Mouse (Mus musculus) heart, adult 8-10 months (tissue): ENCODE results near the gene Ctsw. TPM values are rescaled to one million over a fixed set of nuclear protein-coding genes. Genes with fewer than 3 reads are reported as not detected.
"Not testable (repeated sequence)": the region's sequence is repeated elsewhere in the genome, so short reads cannot be mapped to it uniquely, and the experiment has no call there.

Experiments
- DNase-seq: peaks from one replicate; pipeline ENCODE4 v3.0.0; 2022; ENCODE audit warnings: low spot score
- total RNA-seq, 4 experiments: library from RNA; stranded (reverse); gene quantifications; 2 replicates each; pipeline ENCODE4 v1.2.4; 2022

Ctsw gene
- total RNA-seq = under 1 TPM in 3 of 4 experiments, not detected in 1; 0.29 to 0.38 (median 0.37) TPM

- no peak for DNase-seq
Observed at GRCm38 (mm10) chr19:5468374-5468773, at the start of gene Ctsw. TSS of gene Ctsw (minus strand) at chr19:5468507.

- no peak for DNase-seq
Observed at GRCm38 (mm10) chr19:5516906-5517505, 48.7 kb upstream of the Ctsw start.

GRCm38 (mm10) chr19:5515840-5516777 lies 47.8 kb upstream of the Ctsw start:
- DNase-seq = no peak

DNA sequence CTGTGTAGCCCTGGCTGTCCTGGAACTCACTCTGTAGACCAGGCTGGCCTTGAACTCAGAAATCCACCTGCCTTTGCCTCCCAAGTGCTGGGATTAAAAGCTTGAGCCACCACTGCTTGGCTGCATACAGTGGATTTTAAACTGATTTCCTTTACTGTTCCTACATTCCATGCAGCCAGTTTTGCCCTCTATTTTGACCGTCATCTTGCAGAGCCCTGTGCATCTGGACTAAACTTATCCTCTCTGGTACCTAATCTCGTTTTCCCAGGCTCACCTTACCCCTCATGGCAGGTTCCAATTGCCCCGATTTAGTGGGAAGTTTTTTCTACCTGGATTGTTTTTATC lies 44.7 kb upstream of the Ctsw start:
- DNase-seq = no peak

- DNase-seq = no peak
Observed at GRCm38 (mm10) chr19:5512091-5513004, 44.0 kb upstream of the Ctsw start.

GRCm38 (mm10) chr19:5511074-5511632 lies 42.8 kb upstream of the Ctsw start:
- DNase-seq = no peak

GRCm38 (mm10) chr19:5510031-5511026 lies 42.0 kb upstream of the Ctsw start, which contains the start of gene Snx32:
TSS of gene Snx32 (minus strand) at chr19:5510538.
- DNase-seq = peak; percentile 99

DNA sequence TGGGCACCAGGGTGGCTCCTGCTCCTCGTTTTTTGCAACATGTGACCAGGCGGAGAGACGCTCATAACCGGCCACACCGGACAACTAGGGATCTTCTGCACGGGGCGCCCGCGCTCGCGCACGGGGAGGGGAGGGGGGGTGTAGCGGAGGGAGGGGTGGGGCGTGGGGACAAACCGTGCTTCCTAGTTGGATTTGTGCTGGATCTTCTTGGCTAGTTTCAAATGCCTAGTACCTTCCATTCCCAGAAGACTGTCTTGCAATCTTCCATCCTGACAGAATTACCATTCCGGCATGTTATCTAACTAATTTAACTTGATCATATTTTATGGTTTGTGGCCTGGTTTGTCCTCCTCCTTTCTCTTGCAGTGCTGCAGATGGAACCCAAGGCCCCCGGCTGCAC lies 35.4 kb upstream of the Ctsw start, which contains the start of gene 1700020D05Rik:
Gene 1700020D05Rik, minus strand, starts transcription at position 101 of the 400 bp plus-strand sequence.
- no peak for DNase-seq

- no peak for DNase-seq
Observed at GRCm38 (mm10) chr19:5500330-5500875, 32.1 kb upstream of the Ctsw start.

DNA sequence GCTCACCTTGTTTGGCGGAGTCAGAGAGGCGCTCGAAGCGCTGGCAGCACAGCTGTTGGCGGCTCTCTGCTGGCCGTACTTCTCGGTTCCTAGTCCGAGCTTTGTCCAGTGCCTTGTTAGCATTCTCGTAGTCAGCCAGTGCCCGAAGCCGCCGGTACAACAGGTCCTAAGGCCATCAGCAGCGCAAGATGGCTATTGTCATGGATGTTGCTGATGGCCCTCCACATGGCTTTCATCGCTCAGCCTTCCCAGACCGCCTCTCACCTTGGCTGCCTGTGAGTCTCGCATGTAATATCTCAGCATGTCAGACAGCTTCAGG lies 27.7 kb upstream of the Ctsw start:
- no peak for DNase-seq

DNA sequence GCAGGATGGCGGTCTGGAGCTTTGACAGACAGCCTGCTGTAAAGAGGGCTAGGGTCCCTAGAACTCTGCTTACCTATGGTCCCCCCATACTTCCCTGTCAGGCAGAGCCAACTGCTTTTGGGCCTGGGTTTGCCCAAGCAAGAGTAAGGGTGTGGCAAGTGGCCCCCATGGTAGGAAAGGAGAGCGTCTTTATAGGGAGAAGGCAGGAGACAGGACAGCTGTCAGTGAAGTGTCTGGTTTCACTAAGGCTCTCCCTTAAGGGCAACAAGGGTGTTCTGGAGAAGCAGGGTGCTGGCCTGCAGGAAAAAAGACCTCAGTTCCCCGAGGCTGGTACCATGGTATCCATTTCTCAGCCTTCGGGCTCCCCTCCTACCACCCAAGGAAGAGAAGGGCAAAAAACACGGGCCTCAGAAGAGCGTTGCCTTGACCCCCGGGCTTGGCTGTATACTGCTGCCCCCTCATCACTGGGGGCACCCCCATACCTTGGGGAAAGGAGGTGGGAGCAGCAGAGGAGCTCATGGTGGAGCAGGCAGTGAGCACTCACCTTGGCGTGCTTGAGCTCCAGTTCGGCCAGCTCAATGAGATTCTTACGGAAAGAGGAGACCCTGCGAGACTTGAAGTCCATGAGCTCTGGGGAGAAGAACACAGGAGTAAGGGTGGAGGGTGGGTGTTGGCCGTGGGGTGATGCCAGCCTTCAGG lies 27.2 kb upstream of the Ctsw start:
- DNase-seq = no peak

DNA sequence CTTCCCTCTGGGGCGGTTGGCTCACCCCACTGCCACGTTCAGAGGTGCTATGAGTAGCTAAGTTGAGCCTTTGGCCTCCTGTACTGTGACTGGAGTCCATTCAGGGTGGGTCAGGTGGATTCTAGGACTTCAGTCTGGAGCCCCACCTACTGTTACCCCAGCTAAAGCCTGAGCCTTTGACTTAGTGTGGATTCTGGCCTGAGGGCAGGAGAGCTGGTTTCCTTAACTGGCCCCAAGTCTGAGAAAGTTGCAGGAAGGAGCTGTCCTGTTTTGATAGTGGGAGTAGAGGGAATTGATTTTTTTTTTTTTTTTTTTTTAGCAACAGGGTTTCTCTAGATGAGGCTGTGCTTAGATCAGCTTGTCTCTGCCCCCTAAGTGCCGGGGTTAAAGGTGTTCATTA lies 26.0 kb upstream of the Ctsw start:
- DNase-seq = no peak

- DNase-seq = not testable (repeated sequence)
Observed at GRCm38 (mm10) chr19:5493301-5493721, 25.0 kb upstream of the Ctsw start.

DNA sequence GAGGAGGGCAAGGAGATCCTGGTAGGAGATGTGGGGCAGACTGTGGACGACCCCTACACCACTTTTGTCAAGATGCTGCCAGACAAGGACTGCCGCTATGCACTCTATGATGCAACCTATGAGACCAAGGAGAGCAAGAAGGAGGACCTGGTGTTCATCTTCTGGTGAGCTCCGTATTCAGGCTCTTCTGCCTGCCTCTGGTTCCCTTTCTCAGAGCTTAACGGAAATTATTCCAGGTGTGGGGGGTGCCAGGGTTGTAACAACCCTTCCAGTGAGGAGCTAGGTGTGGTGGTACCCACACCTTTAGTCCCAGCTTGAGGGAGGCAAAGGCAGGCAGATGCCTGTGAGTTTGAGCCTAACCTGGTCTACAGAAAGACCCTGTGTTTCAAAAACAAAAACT lies 24.3 kb upstream of the Ctsw start:
- DNase-seq = no peak

GRCm38 (mm10) chr19:5490898-5491708 lies 22.8 kb upstream of the Ctsw start:
- peak; percentile 92 for DNase-seq

- peak; percentile 96 for DNase-seq
Observed at GRCm38 (mm10) chr19:5490313-5490897, 22.1 kb upstream of the Ctsw start, which contains the start of gene Cfl1. TSS of gene Cfl1 (plus strand) at chr19:5490455.

- DNase-seq = not testable (repeated sequence)
Observed at GRCm38 (mm10) chr19:5489721-5490120, 21.4 kb upstream of the Ctsw start.
